Mouse (Mus musculus) limb, embryonic 15.5 days (tissue): ENCODE measurements at regions not wholly inside any gene's neighbourhood (a gene's known extent, or its start where the extent isn't known, plus 50 kb on each side); places are given as distances from the start of the nearest gene placed in this dataset.

Experiments used
- ATAC-seq: fragments of 200-750 bp; cut with Nextera tagmentation; 2 replicates; pipeline ENCODE4 v1.8.0; 2017; ENCODE audit warnings: low read depth, moderate TSS enrichment; ENCODE audit not compliant: insufficient number of reproducible peaks, low FRiP score, low TSS enrichment
- H3K27ac ChIP-seq: fragments of 300-500 bp; sonication (generic); 2 replicates; pipeline ENCODE4 v1.5.1; 2015; ENCODE audit warnings: moderate library complexity, mild to moderate bottlenecking, inconsistent platforms
- H3K27me3 ChIP-seq: fragments of 300-500 bp; sonication (generic); 2 replicates; pipeline ENCODE4 v1.6.1; 2015; ENCODE audit warnings: inconsistent platforms
- H3K36me3 ChIP-seq: fragments of 300-500 bp; sonication (generic); 2 replicates; pipeline ENCODE4 v1.6.1; 2015; ENCODE audit warnings: inconsistent platforms
- H3K4me1 ChIP-seq: fragments of 300-500 bp; sonication (generic); 2 replicates; pipeline ENCODE4 v1.6.1; 2015; ENCODE audit warnings: inconsistent platforms
- H3K4me2 ChIP-seq: fragments of 300-500 bp; sonication (generic); 2 replicates; pipeline ENCODE4 v1.6.1; 2015; ENCODE audit warnings: mild to moderate bottlenecking, inconsistent platforms
- H3K4me3 ChIP-seq: fragments of 300-500 bp; sonication (generic); 2 replicates; pipeline ENCODE4 v1.5.1; 2015; ENCODE audit warnings: mild to moderate bottlenecking, inconsistent platforms
- H3K9ac ChIP-seq: fragments of 300-500 bp; sonication (generic); 2 replicates; pipeline ENCODE4 v1.6.1; 2015; ENCODE audit warnings: inconsistent platforms
- H3K9me3 ChIP-seq: fragments of 300-500 bp; sonication (generic); 2 replicates; pipeline ENCODE4 v1.6.1; 2016; ENCODE audit warnings: inconsistent platforms
- WGBS: fragments of 180-500 bp; shearing (Covaris S2); methylation state at CpG from one replicate; pipeline ENCODE4 v1.1.7; 2015; 5-methylcytosine and 5-hydroxymethylcytosine counted together

DNA sequence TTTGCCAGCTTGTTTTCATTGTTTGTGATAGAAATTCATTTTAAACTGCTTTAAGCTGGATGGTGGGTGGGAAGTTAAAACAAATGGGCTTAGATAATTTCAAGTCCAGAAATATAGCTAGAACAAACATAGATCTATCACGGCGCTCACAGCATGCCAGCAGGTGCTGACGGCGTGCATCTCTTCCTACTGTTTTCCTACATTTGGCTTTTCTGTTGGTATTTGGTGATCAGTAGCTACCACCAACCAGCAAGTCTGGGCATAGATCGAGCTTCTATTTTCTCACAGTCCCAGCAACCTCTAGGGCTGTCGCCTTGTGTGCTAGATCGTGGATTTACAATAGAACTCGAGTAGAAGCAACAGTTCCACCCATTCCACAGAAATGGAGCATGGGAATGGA lies 290.9 kb upstream of the Zeb2 start:
- H3K4me3 ChIP-seq: no peak overlapping the region
- peaks cover 16% of the 10 kb centered on the region for H3K4me1 ChIP-seq
- H3K9me3 ChIP-seq: no peaks in the 10 kb centered on the region
- ATAC-seq: no peak
- H3K36me3 ChIP-seq: no peaks in the 10 kb centered on the region
- H3K27me3 ChIP-seq: no peaks in the 10 kb centered on the region
- no peak overlapping the region for H3K27ac ChIP-seq
- no peak overlapping the region for H3K4me2 ChIP-seq
- WGBS: 90% methylated on average over 8 of the region's 8 CpGs
- H3K9ac ChIP-seq: no peak overlapping the region

DNA sequence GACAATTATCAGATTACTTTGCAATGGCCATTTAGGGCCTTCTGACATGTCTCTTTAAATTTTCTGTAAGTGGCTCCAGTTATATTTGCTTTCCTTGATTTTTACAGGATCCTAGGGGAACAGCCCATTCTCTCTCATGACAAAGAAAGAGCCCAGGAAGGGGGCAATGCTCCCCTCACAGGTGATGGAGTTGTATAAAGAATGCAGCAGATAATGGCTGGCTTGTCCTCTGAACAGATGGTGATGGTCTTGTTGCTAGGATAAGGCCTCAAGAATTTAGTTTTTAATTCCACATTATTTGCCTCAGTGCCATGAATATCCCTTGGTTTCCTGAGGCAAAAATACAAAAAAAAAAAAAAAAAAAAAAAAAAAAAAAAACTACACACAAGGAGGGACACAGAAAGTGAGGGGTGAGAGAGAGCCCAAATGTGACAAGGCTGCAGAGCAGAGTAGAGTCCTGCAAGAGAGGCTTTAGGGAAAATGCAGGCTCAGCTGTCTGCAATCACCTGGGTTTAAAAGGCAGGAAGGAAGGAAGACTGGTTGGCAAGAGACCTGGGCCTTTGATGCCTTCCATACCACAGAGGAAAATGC lies 272.8 kb upstream of the Zeb2 start:
- no peak for ATAC-seq
- no peaks in the 10 kb centered on the region for H3K36me3 ChIP-seq
- no peaks in the 10 kb centered on the region for H3K27me3 ChIP-seq
- H3K4me3 ChIP-seq: no peak overlapping the region
- no peaks in the 10 kb centered on the region for H3K9me3 ChIP-seq
- no peaks in the 10 kb centered on the region for H3K4me1 ChIP-seq
- no peak overlapping the region for H3K4me2 ChIP-seq
- H3K27ac ChIP-seq: no peak overlapping the region
- no peak overlapping the region for H3K9ac ChIP-seq

DNA sequence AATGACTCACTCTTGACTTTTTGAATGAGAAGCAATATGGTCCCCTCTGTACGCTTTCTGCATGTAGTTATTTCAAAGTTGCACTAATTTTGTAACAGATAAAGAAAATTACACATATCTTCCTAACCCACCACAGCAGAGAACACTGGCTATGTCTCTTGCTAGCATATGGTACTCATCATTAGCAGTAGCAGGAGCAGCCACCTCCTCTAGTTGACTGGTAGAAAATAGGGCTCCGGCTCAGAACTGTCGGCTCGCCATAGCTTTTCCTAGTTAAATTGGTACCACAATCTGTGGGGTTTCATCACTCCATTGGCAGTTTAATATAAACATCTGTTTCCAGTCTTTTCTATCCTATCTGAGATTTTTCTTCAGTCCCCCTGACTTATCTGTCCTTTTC lies 254.1 kb upstream of the Zeb2 start:
- 46% methylated on average over 4 of the region's 4 CpGs for WGBS
- ATAC-seq: no peak
- Histone ChIP-seq H3K9ac (no peak overlapping the region), H3K27ac (no peak overlapping the region), H3K36me3 (no peaks in the 10 kb centered on the region), H3K4me1 (no peaks in the 10 kb centered on the region), H3K4me3 (no peak overlapping the region), H3K4me2 (no peak overlapping the region), H3K9me3 (no peaks in the 10 kb centered on the region), H3K27me3 (no peaks in the 10 kb centered on the region)

DNA sequence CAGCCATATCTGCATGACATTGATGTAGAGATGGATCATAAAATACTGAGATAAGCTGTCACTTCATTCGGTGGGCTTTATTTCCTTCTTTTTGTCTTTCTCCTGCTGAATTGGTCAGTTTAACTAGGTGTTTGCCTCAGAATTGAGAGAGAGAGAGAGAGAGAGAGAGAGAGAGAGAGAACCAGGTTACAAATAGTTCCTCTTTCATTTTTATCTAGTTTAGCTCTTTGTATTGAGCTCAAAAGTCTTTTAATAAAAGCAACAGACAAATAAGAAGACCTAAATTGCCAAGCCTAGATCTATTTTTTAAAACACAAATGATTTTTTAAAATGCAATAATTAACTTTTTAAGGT lies 253.4 kb upstream of the Zeb2 start:
- ATAC-seq: no peak
- Histone ChIP-seq H3K27me3 (no peaks in the 10 kb centered on the region), H3K4me3 (no peak overlapping the region), H3K4me1 (no peaks in the 10 kb centered on the region), H3K9me3 (no peaks in the 10 kb centered on the region), H3K36me3 (no peaks in the 10 kb centered on the region), H3K9ac (no peak overlapping the region), H3K27ac (no peak overlapping the region), H3K4me2 (no peak overlapping the region)
- 29% methylated on average over 1 of the region's 1 CpGs for WGBS

DNA sequence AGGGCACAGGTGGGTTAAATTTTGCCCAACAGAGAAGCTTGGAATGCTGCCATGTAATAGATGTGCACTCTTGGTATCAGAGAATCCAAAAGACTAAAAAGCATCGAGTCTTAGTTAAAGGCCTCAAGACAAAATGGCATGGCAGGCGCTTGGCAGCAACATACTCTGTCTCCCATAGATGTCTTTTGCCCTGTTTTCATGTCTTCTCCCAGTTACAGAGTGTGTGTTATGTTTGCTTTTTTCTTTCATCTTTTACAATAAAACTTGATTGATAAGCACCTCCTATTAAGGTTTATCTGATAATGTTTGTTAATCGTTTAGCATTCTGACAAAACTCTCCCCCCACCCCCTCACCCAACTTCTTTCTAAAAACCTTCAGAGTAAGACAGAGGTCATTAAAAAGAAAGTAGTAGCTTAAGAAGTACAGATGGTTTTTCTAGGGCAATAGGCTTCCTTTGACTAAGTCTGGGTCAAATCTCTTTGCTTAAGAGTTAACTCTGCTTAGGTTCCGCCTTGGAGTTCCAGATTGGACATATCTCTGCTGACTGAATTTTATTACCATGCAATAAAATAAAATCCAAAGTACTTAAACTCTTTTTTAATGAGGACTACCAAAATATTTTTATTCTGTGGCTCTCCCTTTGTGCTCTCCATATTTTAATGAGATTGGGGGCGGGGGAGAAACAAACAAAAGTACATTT lies 252.9 kb upstream of the Zeb2 start:
- Histone ChIP-seq H3K36me3 (no peaks in the 10 kb centered on the region), H3K4me2 (no peak overlapping the region), H3K4me1 (no peaks in the 10 kb centered on the region), H3K27ac (no peak overlapping the region), H3K27me3 (no peaks in the 10 kb centered on the region), H3K9me3 (no peaks in the 10 kb centered on the region), H3K9ac (no peak overlapping the region), H3K4me3 (no peak overlapping the region)
- ATAC-seq: no peak
- WGBS: 69% methylated on average over 5 of the region's 5 CpGs

DNA sequence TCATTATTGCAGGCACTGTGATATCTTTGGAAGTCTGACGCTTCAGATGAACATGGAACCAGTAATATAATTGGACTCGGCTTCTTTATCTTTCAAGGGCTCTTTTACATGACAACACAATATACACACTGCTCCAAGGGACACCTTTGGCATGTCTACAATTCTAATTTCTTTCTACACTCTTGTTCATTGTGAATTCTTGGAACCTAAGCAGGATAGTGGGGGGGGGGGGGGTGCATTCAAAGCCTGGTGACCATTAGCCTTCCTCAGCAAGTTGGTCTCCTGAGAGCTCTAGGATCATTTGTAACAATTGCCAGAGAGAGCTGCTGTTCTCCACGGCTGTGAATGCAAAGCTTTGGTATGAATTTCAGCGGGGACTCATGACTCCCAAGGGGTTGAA lies 252.2 kb upstream of the Zeb2 start:
- WGBS: 67% methylated on average over 4 of the region's 4 CpGs
- H3K9me3 ChIP-seq: no peaks in the 10 kb centered on the region
- no peak for ATAC-seq
- no peak overlapping the region for H3K4me3 ChIP-seq
- no peaks in the 10 kb centered on the region for H3K4me1 ChIP-seq
- no peak overlapping the region for H3K4me2 ChIP-seq
- no peaks in the 10 kb centered on the region for H3K27me3 ChIP-seq
- H3K27ac ChIP-seq: no peak overlapping the region
- H3K36me3 ChIP-seq: no peaks in the 10 kb centered on the region
- no peak overlapping the region for H3K9ac ChIP-seq

DNA sequence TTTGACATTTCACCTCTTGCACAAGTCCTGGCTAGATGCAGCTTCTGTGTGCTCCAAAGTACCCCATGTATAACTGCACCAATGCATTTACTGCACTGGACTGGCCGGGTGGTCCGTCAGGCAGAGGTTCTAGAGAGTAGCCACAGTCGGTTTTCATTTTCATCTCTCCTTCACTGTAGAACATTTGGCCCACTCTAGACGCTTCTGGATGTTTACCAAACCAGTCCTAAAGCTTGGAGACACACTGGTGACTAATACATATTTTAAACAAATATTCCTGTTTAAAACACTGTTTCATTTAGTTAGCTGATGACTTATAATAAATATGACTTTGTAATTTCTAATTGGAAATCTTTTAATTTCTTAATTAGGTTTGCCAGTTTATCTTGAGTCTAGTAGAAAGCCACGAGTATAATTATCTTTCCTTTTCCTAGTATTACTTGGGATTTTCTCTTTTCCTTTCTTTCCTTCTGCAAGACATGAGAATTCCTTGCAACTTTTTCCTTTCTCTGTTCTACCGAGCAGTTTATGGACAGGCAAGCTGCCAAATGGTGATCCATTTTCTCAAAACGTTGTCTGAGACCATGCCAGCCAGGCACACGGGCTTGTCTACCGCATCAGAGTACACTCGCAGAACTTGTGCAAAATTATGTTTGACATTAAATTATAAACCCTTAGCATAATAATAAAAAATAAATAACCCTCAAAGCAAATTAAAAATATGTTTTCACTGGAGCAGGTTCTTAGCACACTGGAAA lies 250.4 kb upstream of the Zeb2 start:
- Histone ChIP-seq H3K36me3 (no peaks in the 10 kb centered on the region), H3K4me2 (no peak overlapping the region), H3K9ac (no peak overlapping the region), H3K27me3 (no peaks in the 10 kb centered on the region), H3K27ac (no peak overlapping the region), H3K4me1 (no peaks in the 10 kb centered on the region), H3K4me3 (no peak overlapping the region), H3K9me3 (no peaks in the 10 kb centered on the region)
- WGBS: 50% methylated on average over 10 of the region's 10 CpGs
- no peak for ATAC-seq

DNA sequence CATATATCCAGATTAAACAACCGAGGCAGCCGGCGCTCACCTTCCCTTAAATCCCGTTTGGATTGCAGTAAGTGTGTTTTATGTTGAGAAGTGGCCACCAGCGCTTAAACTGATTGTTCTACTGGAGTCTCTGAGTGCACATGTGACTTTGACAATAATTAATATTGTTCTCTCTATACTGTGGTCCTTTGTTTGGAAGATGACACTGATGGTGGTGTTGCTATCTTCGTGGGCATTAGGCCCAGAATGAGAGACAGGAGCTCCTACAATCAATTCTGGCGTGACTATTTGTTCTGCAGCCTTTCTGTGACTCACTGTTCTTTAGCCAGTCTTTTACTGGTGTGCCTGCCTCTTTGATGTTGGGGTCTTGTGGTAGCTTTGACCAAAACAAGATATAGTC lies 240.1 kb upstream of the Zeb2 start:
- Histone ChIP-seq H3K36me3 (no peaks in the 10 kb centered on the region), H3K4me3 (no peak overlapping the region), H3K4me2 (no peak overlapping the region), H3K27me3 (no peaks in the 10 kb centered on the region), H3K9ac (no peak overlapping the region), H3K4me1 (no peaks in the 10 kb centered on the region; the same call in 1 of the 2 replicates), H3K27ac (no peak overlapping the region), H3K9me3 (no peaks in the 10 kb centered on the region)
- no peak for ATAC-seq
- 78% methylated on average over 7 of the region's 7 CpGs for WGBS

DNA sequence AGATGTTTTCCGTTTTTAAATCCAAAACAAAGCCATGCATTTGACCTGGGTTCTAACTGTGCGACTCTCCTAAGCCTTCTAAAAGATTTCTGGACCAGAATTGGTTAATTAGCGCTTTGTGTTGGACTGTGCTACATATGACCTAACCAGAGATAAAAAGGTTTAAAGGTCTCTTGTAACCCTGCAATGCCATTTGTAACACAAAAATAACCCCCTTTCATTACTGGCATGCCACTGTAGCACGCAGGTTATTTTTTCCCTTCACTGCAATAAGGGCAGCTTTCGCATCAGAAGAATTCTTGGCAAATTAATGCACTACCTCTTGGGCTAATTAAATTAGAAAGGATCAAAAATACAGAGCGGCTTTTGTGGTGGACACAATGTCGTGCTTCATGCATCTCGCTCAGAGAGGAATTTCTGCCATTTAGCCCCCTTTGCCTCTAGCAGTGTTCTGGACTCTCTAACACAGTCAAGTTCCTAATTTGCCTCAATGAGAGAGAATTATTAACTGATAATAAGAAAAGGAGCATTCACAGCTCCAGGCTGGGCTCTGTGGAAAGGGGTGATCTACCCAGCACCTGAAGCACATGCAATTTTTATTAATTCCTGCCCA lies 239.5 kb upstream of the Zeb2 start:
- no peaks in the 10 kb centered on the region for H3K36me3 ChIP-seq
- no peaks in the 10 kb centered on the region; the same call in 1 of the 2 replicates for H3K4me1 ChIP-seq
- 63% methylated on average over 8 of the region's 8 CpGs for WGBS
- H3K27ac ChIP-seq: no peak overlapping the region
- no peaks in the 10 kb centered on the region for H3K9me3 ChIP-seq
- H3K9ac ChIP-seq: no peak overlapping the region
- H3K4me2 ChIP-seq: no peak overlapping the region
- no peak overlapping the region for H3K4me3 ChIP-seq
- H3K27me3 ChIP-seq: no peaks in the 10 kb centered on the region
- ATAC-seq: no peak

DNA sequence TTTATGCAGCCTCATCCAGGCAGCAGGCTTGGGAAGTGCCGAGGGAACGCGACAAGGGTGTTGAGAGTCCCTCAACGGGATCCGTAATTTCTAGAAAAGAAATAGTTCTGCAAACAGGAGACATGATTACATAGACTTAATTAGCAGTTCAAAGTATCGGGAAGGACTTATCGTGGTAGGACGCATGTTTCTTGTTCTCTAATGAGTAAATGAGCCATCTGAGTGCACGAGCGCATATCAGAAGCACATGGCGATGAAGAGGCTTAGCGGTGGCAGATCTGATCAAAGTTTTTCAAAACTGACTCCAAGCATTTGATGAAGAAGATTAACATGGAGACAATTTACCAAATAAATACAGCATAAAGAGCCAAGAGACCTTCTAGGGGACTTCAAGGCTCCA lies 238.8 kb upstream of the Zeb2 start:
- no peak for ATAC-seq
- H3K36me3 ChIP-seq: no peaks in the 10 kb centered on the region
- H3K27ac ChIP-seq: no peak overlapping the region
- H3K4me1 ChIP-seq: no peaks in the 10 kb centered on the region; the same call in 1 of the 2 replicates
- no peak overlapping the region for H3K9ac ChIP-seq
- no peaks in the 10 kb centered on the region for H3K27me3 ChIP-seq
- no peak overlapping the region for H3K4me2 ChIP-seq
- H3K4me3 ChIP-seq: no peak overlapping the region
- WGBS: 69% methylated on average over 12 of the region's 12 CpGs
- no peaks in the 10 kb centered on the region for H3K9me3 ChIP-seq

DNA sequence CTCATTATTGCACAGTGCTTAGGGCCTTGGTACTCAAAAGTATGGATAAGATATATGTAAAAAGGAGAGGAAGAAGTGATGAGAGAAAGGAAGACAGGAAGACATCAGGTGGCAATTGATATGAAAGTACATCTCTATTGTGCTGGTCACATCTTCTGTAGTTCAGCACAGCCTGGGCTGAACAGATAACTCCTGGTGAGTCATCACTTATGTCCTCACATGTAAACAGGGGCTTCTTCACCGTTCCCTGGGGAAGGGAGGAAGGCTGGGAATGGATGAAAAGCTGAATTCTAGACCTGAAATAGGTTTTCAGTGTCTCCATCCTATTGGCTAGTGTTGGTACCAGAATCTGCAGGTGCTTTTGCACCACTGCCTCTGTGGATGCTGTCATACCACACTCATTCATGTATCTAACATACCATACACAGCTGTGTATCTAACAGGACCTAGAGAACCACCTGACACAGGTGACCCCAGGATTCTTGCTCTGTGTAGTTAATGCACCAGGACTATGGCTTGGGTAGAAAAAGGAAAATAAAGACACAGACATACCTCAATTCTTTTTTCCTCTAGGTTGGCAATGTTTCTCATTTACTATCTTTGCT lies 234.4 kb upstream of the Zeb2 start:
- H3K27me3 ChIP-seq: no peaks in the 10 kb centered on the region
- H3K4me2 ChIP-seq: no peak overlapping the region
- H3K9me3 ChIP-seq: no peaks in the 10 kb centered on the region
- H3K36me3 ChIP-seq: no peaks in the 10 kb centered on the region
- no peak overlapping the region for H3K9ac ChIP-seq
- WGBS: 81% methylated on average over 1 of the region's 1 CpGs
- H3K4me3 ChIP-seq: no peak overlapping the region
- no peak overlapping the region for H3K27ac ChIP-seq
- no peak for ATAC-seq
- H3K4me1 ChIP-seq: no peaks in the 10 kb centered on the region

DNA sequence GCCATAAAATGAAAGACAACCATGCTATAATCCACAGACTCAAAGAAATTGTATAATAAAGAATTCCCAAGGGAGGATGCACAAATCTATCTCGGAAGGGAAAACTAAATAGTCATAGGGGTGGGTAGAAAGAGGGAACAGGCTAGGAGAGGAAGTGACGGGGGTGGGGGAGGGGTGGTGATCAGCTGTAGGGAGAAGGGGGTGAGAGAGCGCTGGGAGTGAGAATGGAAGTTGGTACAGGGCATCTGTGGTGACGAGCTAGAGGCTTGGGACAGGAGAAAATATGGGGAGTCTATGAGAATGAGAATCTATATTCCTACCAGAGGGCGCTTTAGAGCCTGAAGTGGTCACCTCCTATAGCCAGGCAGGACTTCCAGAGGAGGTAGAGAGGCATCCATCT lies 229.2 kb upstream of the Zeb2 start:
- no peak for ATAC-seq
- H3K4me2 ChIP-seq: no peak overlapping the region
- H3K9ac ChIP-seq: no peak overlapping the region
- no peak overlapping the region for H3K27ac ChIP-seq
- H3K4me3 ChIP-seq: no peak overlapping the region
- H3K4me1 ChIP-seq: no peaks in the 10 kb centered on the region
- no peaks in the 10 kb centered on the region for H3K36me3 ChIP-seq
- 84% methylated on average over 5 of the region's 5 CpGs for WGBS
- H3K9me3 ChIP-seq: no peaks in the 10 kb centered on the region
- H3K27me3 ChIP-seq: no peaks in the 10 kb centered on the region
